ENCODE assay signal across 9 mouse cellular contexts in genomic region chr9:66181126-66181825, GRCm38 (mm10). TPM values are rescaled to one million over a fixed set of nuclear protein-coding genes. Genes with fewer than 3 reads are reported as not detected.
DNase-seq lines count a peak whose midpoint lies in the region; ATAC-seq and TF ChIP-seq lines count a peak whose summit lies in the region.
"Had no signal": no experiment of that assay in that cellular context is flagged by ENCODE, and none has a peak within 500 bp of the region (broad histone marks: within the 10 kb centered on the region; RNA-seq: fewer than 3 reads in every experiment).

No protein-coding gene starts in this region.

- in situ Hi-C loops in CH12.LX (cut with MboI; ENCODE audit: low pct_ligation_motif_present, low pct_unique_long_range_greater_than_20kb, low sequenced_read_pairs), result no loop called here
- in situ Hi-C loops in ES-E14 (cut with MboI; ENCODE audit: low sequenced_read_pairs in 2 of 2, unreplicated experiment in 2 of 2), result no loop called here

- dilution Hi-C loops in CH12.LX (cut with MboI; ENCODE audit: extremely low pct_ligation_motif_present, extremely low pct_unique_long_range_greater_than_20kb, low sequenced_read_pairs), result no loop called here

- H3K4me2 ChIP-seq in CH12.LX (ENCODE audit: insufficient read depth, low read depth, poor library complexity, severe bottlenecking), result no peak overlapping the region
- H3K4me2 ChIP-seq in intestine, embryonic 14.5 days (ENCODE audit: low read length), result no peak overlapping the region
- 0 out of 2 replicates have a peak overlapping the region, but pooled peaks have one; percentile 11 for H3K4me2 ChIP-seq in lung, postnatal 0 days (replicated peaks; ENCODE audit: low read depth, low read length)

- H3K4me1 ChIP-seq in CH12.LX (ENCODE audit: control insufficient read depth in 1 of 2, insufficient read depth in 2 of 2) (peaks cover 13 to 67% of the 10 kb centered on the region in 2 experiments), ES-E14 (ENCODE audit: control insufficient read depth in 2 of 2, insufficient read depth in 2 of 2, low read length in 2 of 2, poor library complexity in 1 of 2) (peaks cover 0 to 4% of the 10 kb centered on the region in 2 experiments; a peak in 1 of 4 replicates)
- H3K4me1 ChIP-seq in intestine, embryonic 14.5 days (replicated peaks; ENCODE audit: control insufficient read depth, insufficient read depth, low read length), result peaks cover 5% of the 10 kb centered on the region; the same call in 1 of the 2 replicates
- peaks cover 4% of the 10 kb centered on the region; the same call in 1 of the 2 replicates for H3K4me1 ChIP-seq in lung, postnatal 0 days (ENCODE audit: insufficient read depth, low read depth, low read length)
- H3K4me1 ChIP-seq in cerebellum, adult 2 months (ENCODE audit: control insufficient read depth, insufficient read depth, low read length), result 0 out of 2 replicates have a peak, but pooled peaks cover 3% of the 10 kb centered on the region

- no peak overlapping the region for H3K9ac ChIP-seq in CH12.LX (ENCODE audit: insufficient read depth, low read depth)
- no peak overlapping the region for H3K9ac ChIP-seq in ES-E14 (ENCODE audit: insufficient read depth, low read depth, low read length, poor library complexity, severe bottlenecking)
- H3K9ac ChIP-seq in intestine, embryonic 14.5 days (ENCODE audit: low read length), result no peak overlapping the region
- H3K9ac ChIP-seq in lung, postnatal 0 days (replicated peaks; ENCODE audit: low read depth), result no peak overlapping the region

- H3K27ac ChIP-seq in CH12.LX (ENCODE audit: insufficient read depth, low read depth) (no peak overlapping the region), ES-E14 (ENCODE audit: insufficient read depth, low read depth, low read length, poor library complexity, severe bottlenecking) (no peak overlapping the region)
- H3K27ac ChIP-seq in intestine, embryonic 14.5 days (ENCODE audit: low read depth), result no peak overlapping the region
- H3K27ac ChIP-seq in lung, postnatal 0 days (ENCODE audit: low read length), result peak overlapping the region; percentile 79
- H3K27ac ChIP-seq in cerebellum, adult 2 months (ENCODE audit: insufficient read depth, low read length), result no peak overlapping the region

- H3K4me3 ChIP-seq in CH12.LX (replicated peaks in 1 of 3; ENCODE audit: low read depth in 2 of 3, low read length in 2 of 3, poor library complexity in 1 of 3), result no peak overlapping the region
- H3K4me3 ChIP-seq in ES-E14 (ENCODE audit: insufficient read depth in 1 of 2, low read depth in 1 of 2, low read length in 2 of 2, poor library complexity in 1 of 2, severe bottlenecking in 1 of 2), result no peak overlapping the region
- H3K4me3 ChIP-seq in intestine, embryonic 14.5 days (ENCODE audit: low read depth, low read length), result no peak overlapping the region
- H3K4me3 ChIP-seq in lung, postnatal 0 days (ENCODE audit: low read depth, low read length), result no peak overlapping the region
- no peak overlapping the region for H3K4me3 ChIP-seq in cerebellum, adult 2 months (replicated peaks; ENCODE audit: insufficient read depth, low read depth, low read length)

- no peak for TF ChIP-seq RAD21 in CH12.LX (IDR thresholded peaks at IDR 0.05; ENCODE audit: low read depth, low read length)

- TF ChIP-seq EP300 in CH12.LX (IDR thresholded peaks at IDR 0.05; ENCODE audit: low read length), result no peak
- peak; percentile 93 for TF ChIP-seq EP300 in lung, postnatal 0 days (IDR thresholded peaks at IDR 0.05)

- no peaks in the 10 kb centered on the region; the same call in none of the 2 replicates for H3K79me2 ChIP-seq in CH12.LX (replicated peaks; ENCODE audit: control insufficient read depth, extremely low read depth, insufficient read depth, poor library complexity, severe bottlenecking)

- 75% methylated on average over 4 of the region's 4 CpGs for WGBS in intestine, embryonic 14.5 days
- 45% methylated on average over 4 of the region's 4 CpGs for WGBS in lung, postnatal 0 days
- WGBS in cerebellum, adult 2 months, result 95% methylated on average over 4 of the region's 4 CpGs

- H3K36me3 ChIP-seq in CH12.LX (replicated peaks in 1 of 2; ENCODE audit: control insufficient read depth in 1 of 2, insufficient read depth in 1 of 2, low read length in 1 of 2), result peaks cover 8 to 45% of the 10 kb centered on the region in 2 experiments
- no peaks in the 10 kb centered on the region for H3K36me3 ChIP-seq in ES-E14 (ENCODE audit: control insufficient read depth, insufficient read depth, low read length, poor library complexity, severe bottlenecking)
- no peaks in the 10 kb centered on the region for H3K36me3 ChIP-seq in intestine, embryonic 14.5 days (ENCODE audit: control insufficient read depth, insufficient read depth, low read length)
- no peaks in the 10 kb centered on the region for H3K36me3 ChIP-seq in lung, postnatal 0 days (ENCODE audit: insufficient read depth, low read length)

- H3K9me3 ChIP-seq in CH12.LX (replicated peaks; ENCODE audit: low read length), result no peaks in the 10 kb centered on the region
- no peaks in the 10 kb centered on the region for H3K9me3 ChIP-seq in ES-E14 (ENCODE audit: control insufficient read depth, insufficient read depth, low read depth, low read length)
- no peaks in the 10 kb centered on the region for H3K9me3 ChIP-seq in intestine, embryonic 14.5 days (ENCODE audit: control insufficient read depth, low read length)
- no peaks in the 10 kb centered on the region for H3K9me3 ChIP-seq in lung, postnatal 0 days (ENCODE audit: low read length)

- peak; percentile 70; the same call in 1 of the 2 replicates for ATAC-seq in intestine, embryonic 14.5 days (replicated peaks; ENCODE audit: low FRiP score, low TSS enrichment, low read depth)
- ATAC-seq in lung, postnatal 0 days, result peak; percentile 94

- no peak for TF ChIP-seq POLR2A in CH12.LX (IDR thresholded peaks at IDR 0.05; ENCODE audit: low read depth, low read length)
- TF ChIP-seq POLR2A in cerebellum, adult 2 months (IDR thresholded peaks at IDR 0.05; ENCODE audit: borderline replicate concordance, insufficient read depth, low read length), result no peak

- no peaks in the 10 kb centered on the region for H3K27me3 ChIP-seq in CH12.LX (replicated peaks)
- H3K27me3 ChIP-seq in intestine, embryonic 14.5 days (replicated peaks; ENCODE audit: control insufficient read depth, insufficient read depth, low read length), result no peaks in the 10 kb centered on the region
- H3K27me3 ChIP-seq in lung, postnatal 0 days (replicated peaks; ENCODE audit: insufficient read depth, low read length), result no peaks in the 10 kb centered on the region
- no peaks in the 10 kb centered on the region for H3K27me3 ChIP-seq in cerebellum, adult 2 months (ENCODE audit: control insufficient read depth, insufficient read depth, low read length)

- no peak for TF ChIP-seq CTCF in CH12.LX (conservative IDR thresholded peaks at IDR 0.05 in 1 of 2, IDR thresholded peaks at IDR 0.05 in 1 of 2; ENCODE audit: low read depth in 2 of 2, low read length in 2 of 2)
- TF ChIP-seq CTCF in lung, postnatal 0 days (IDR thresholded peaks at IDR 0.05), result no peak
- no peak for TF ChIP-seq CTCF in cerebellum, adult 2 months (IDR thresholded peaks at IDR 0.05; ENCODE audit: borderline replicate concordance, insufficient read depth, low read depth, low read length)

- DNase-seq in CH12.LX (ENCODE audit: extremely low read depth) (no peak), ES-E14 (ENCODE audit: low read depth, low spot score) (peak; percentile 58)
- DNase-seq in intestine, embryonic 14.5 days (ENCODE audit: low spot score), result no peak
- peak; percentile 90 for DNase-seq in lung, postnatal 0 days (ENCODE audit: low spot score)
- no peak for DNase-seq in cerebellum, adult 2 months
- no peak for DNase-seq in cerebellum, adult 11 months
- no peak for DNase-seq in thymus, postnatal 10 days (ENCODE audit: low spot score in 2 of 2)
- DNase-seq: adrenal gland, adult 8-10 months; kidney, adult 9 months had no signal

TF ChIP-seq in CH12.LX, 34 proteins besides CTCF, POLR2A, EP300 and RAD21:
- TF ChIP-seq E2F4 (IDR thresholded peaks at IDR 0.05; ENCODE audit: insufficient replicate concordance, low read depth, low read length) (no peak), ELF1 (IDR thresholded peaks at IDR 0.05; ENCODE audit: low read depth, low read length) (0 out of 2 replicates have a peak, but pooled peaks have one; percentile 15)

TF ChIP-seq in ES-E14, 5 proteins besides CTCF, POLR2A, EP300 and RAD21:
- TF ChIP-seq ZNF384 (IDR thresholded peaks at IDR 0.05; ENCODE audit: low read depth, low read length), result no peak
- TF ChIP-seq ZC3H11A (IDR thresholded peaks at IDR 0.05; ENCODE audit: borderline replicate concordance, low read depth, low read length), result no peak
- TF ChIP-seq CHD2 (IDR thresholded peaks at IDR 0.05; ENCODE audit: low read depth, low read length), result no peak
- no peak for TF ChIP-seq HCFC1 (IDR thresholded peaks at IDR 0.05; ENCODE audit: borderline replicate concordance, insufficient read depth, low read length)
- TF ChIP-seq MAFK (IDR thresholded peaks at IDR 0.05; ENCODE audit: insufficient read depth, low read depth, low read length), result no peak
TF ChIP-seq in ES-E14: peak in this region for 0.

RNA-seq across cellular contexts. Expression of gene Dapk2, which starts 23.3 kb away (rescaled TPM):
- 28.4 and 39.0 TPM in 2 replicates for total RNA-seq in CH12.LX (2012; rRNA removed)
- 60.3 and 62.4 TPM in 2 replicates for total RNA-seq in CH12.LX (2014; rRNA removed)
- 25.2 and 26.7 TPM in 2 replicates for polyA plus RNA-seq in CH12.LX (2012; ENCODE audit: insufficient read length, low read depth)
- 0.90 and 1.2 TPM in 2 replicates for total RNA-seq in ES-E14 (2012; rRNA removed)
- 4.4 and 4.8 TPM in 2 replicates for polyA plus RNA-seq in intestine, embryonic 14.5 days (2014; fragmentation: Nextera tagmentation; extraction: Ambion mirVana)
- polyA plus RNA-seq in lung, postnatal 0 days (2015; fragmentation: Nextera tagmentation; extraction: Ambion mirVana), result 60.9 and 66.6 TPM in 2 replicates
- polyA plus RNA-seq in cerebellum, adult 2 months (2012; rRNA removed), result 3.6 and 3.8 TPM in 2 replicates

RNA-seq across cellular contexts. Expression of gene Ciao2a, which starts 54.9 kb away (rescaled TPM):
- total RNA-seq in CH12.LX (2012; rRNA removed) (144 and 180 TPM in 2 replicates), CH12.LX (2014; rRNA removed) (359 and 411 TPM in 2 replicates), ES-E14 (2012; rRNA removed) (31.7 and 55.9 TPM in 2 replicates)
- polyA plus RNA-seq in CH12.LX (2012; ENCODE audit: insufficient read length, low read depth), result 197 and 246 TPM in 2 replicates
- 188 and 189 TPM in 2 replicates for polyA plus RNA-seq in intestine, embryonic 14.5 days (2014; fragmentation: Nextera tagmentation; extraction: Ambion mirVana)
- polyA plus RNA-seq in lung, postnatal 0 days (2015; fragmentation: Nextera tagmentation; extraction: Ambion mirVana), result 110 and 111 TPM in 2 replicates
- polyA plus RNA-seq in cerebellum, adult 2 months (2012; rRNA removed), result 24.3 and 25.9 TPM in 2 replicates

RNA-seq across cellular contexts. Expression of gene Snx1, which starts 54.9 kb away (rescaled TPM):
- total RNA-seq in CH12.LX (2012; rRNA removed) (86.4 and 91.4 TPM in 2 replicates), CH12.LX (2014; rRNA removed) (170 and 186 TPM in 2 replicates), ES-E14 (2012; rRNA removed) (27.4 and 42.4 TPM in 2 replicates)
- 110 and 114 TPM in 2 replicates for polyA plus RNA-seq in CH12.LX (2012; ENCODE audit: insufficient read length, low read depth)
- polyA plus RNA-seq in intestine, embryonic 14.5 days (2014; fragmentation: Nextera tagmentation; extraction: Ambion mirVana), result 136 and 148 TPM in 2 replicates
- polyA plus RNA-seq in lung, postnatal 0 days (2015; fragmentation: Nextera tagmentation; extraction: Ambion mirVana), result 108 and 112 TPM in 2 replicates
- 111 and 121 TPM in 2 replicates for polyA plus RNA-seq in cerebellum, adult 2 months (2012; rRNA removed)

Comparison
In these comparisons a context has a peak if more than half of its experiments do, and no peak if none do; other contexts are left out.
1. DNase-seq: peak in ES-E14 (single experiment) and lung, postnatal 0 days (single experiment); none in CH12.LX (single experiment), intestine, embryonic 14.5 days (single experiment), cerebellum, adult 2 months (0 of 2), cerebellum, adult 11 months (single experiment) and thymus, postnatal 10 days (0 of 2).